Mouse (Mus musculus) right cerebral cortex, postnatal 10 days (tissue): Measurements from ENCODE around the gene Pnliprp1.

ENCODE experiments used
- DNase-seq, 2 experiments: peaks; one replicate each; pipeline ENCODE4 v3.0.0; 2021; ENCODE audit warnings: low spot score in 2 of 2

Pnliprp1 gene

GRCm38 (mm10) chr19:58781566-58781965 is 52.9 kb downstream of the Pnliprp1 start:
- DNase-seq: no peak

- no peak for DNase-seq
Measured at GRCm38 (mm10) chr19:58783938-58784337, 55.3 kb downstream of the Pnliprp1 start.

DNA sequence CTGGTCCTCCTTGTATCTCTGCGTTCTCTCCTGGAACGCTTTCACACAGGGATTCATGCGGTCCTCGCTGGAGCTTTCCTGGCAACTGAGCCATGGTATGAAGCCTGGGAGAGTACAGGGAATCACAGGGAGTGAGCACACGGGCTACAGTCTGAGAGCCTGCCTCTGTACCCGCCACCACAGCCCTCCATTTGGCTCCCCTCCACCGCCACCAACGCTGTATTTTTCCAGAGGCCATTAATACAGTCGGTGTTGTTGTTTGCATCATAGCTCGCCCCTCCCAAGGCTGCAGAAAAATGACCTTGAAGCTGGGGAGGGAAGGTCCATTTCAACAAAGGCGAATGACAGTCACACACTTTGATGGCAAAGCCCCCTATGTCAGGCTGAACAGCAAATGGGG is 60.5 kb downstream of the Pnliprp1 start:
- no peak for DNase-seq
